Mouse (Mus musculus): ENCODE results near the gene Taldo1.
"Not testable (repeated sequence)": the region's sequence is repeated elsewhere in the genome, so short reads cannot be mapped to it uniquely, and the experiment has no call there.

The Taldo1 gene

DNA sequence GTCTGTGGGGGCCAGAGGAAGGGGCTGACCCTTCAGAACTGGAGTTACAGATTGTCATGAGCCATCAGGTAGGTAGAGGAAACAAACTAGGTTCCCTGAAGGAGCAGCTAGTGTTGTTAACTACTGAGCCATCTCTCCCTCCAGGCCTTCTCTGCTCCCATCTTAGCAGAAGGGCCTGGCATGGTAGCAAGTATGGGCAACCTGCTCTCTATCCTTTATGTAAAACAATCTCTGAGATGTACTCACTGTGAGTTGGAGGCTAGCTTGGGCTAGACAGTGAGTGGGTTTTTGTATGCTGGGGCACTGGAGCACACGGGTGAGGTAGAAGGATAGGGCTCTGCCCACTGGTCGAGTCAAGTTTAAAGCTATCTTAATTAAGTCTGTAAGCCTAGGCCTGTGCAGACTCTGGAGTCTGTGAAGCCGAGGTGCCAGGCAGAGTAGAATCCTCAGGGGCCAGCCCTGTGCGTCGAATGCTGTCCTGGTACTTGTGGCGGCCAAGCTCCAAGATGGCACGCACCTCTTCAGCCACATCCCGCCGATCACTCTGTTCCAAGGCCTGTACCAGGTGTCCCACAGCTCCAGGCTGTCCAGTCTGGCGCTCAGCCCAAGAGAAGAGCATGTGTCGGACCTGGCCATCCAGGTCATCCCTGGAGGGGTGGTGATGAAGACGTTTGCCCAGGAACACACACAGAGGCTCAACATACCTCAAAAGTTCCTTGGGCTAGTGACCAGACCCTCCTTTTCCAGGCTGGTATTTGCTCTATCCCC, 46.4 kb downstream of the Taldo1 start:
- no peak for DNase-seq (ENCODE audit: low read depth, low spot score)

DNA sequence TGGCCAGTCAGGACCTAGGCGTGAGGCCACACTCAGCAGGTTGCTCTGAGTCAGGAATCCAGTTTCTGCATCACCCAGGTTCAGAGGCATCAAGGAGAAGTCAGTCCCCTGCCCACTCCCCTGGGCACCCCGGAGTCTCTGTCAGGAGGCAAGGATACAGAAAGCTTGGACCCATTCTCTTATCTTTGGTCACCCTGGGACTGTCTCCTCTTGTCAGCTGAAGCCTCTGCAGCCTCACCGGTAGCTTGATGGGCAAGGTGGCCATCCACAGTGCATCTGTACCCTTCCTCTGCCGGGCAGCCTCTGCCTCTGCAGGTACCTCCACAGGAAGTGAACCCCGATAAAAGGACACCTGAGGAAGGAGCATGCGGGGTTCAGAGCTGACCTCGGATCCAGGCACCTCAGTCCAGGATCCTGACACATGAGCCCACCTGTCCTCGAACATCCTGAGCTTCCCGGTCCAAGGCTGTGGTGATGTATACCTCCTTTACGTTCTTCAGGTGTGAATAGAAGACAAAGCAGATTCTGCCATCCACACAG, 47.2 kb downstream of the Taldo1 start:
- no peak for DNase-seq (ENCODE audit: low read depth, low spot score)

DNA sequence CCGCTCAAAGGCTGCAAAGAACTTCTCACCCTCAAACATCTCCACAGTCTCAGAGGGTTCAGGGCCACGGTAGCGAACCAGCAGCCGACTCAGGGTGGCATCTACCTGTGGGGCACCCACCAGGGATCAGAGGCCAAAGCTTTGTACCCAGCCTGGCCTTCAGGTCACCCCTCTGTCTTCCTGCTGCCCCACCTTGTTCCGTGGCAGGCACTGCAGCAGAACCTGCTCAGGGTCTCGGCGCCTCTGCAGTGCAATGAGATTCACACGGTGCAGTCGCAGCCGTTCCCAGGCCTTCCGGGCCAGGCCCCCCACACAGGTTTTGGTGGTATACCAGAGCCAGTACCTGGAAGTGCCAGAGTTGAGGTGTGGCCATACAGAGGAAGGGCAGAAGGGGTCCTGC, 47.8 kb downstream of the Taldo1 start:
- DNase-seq (ENCODE audit: low read depth, low spot score): no peak

DNA sequence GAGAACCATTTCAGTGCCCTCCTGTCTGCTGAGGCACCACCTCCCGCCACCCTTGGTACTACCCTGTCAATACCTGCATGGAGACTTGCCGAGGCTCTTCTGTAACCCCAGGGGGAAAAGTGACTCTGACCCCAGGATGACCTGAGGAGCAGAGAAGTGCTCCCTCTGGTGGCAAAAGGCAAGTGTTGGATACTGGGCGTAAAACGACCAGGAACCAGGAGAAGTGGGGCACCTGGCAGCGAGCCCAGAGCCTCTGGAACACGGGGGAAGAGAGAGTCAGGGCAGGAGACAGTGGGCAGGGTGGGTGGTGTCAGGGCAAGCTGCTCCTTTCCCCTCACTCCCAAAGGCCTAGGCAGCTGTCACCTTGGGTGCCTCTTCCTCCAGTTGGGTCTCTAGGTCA, 48.6 kb downstream of the Taldo1 start:
- peak; percentile 90 for DNase-seq (ENCODE audit: low read depth, low spot score)

DNA sequence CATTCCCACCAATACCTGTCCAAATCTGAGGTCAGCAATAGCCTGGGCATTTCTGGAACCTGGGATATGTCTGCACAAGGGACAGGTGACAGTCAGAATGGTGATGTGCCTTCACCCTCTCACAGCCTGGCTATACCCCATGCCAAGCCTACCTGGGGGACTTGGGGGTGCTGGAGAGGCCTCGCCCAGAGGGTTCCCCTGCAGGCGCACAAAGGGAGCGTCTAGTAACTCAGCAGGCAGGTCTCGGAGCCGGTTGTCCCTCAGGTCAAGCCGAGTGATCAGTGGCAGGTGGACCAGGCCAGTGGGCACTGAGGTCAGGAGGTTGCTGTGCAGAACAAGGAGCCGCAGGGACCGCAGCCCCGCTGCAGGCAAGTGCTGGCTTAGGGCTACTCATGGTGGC, 49.5 kb downstream of the Taldo1 start:
- DNase-seq (ENCODE audit: low read depth, low spot score): no peak

DNA sequence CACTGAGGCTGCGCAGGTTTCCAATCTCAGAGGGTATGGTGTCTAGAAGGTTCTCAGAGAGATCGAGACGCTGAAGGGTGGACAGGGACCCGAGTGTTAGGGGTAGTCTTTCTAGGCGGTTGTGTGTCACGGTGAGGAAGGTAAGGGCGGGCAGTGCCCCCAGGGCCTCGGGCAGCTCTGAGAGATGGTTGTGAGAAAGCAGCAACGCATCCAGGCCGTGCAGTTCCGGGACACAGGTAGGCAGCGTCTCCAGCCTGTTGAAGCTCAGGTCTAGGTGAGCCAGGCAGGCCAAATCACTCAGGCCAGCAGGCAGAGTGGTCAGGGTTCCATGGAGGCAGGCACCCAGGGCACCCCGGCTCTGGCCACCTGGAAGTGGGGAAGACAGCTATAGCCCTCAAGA, 50.2 kb downstream of the Taldo1 start:
- no peak for DNase-seq (ENCODE audit: low read depth, low spot score)

DNA sequence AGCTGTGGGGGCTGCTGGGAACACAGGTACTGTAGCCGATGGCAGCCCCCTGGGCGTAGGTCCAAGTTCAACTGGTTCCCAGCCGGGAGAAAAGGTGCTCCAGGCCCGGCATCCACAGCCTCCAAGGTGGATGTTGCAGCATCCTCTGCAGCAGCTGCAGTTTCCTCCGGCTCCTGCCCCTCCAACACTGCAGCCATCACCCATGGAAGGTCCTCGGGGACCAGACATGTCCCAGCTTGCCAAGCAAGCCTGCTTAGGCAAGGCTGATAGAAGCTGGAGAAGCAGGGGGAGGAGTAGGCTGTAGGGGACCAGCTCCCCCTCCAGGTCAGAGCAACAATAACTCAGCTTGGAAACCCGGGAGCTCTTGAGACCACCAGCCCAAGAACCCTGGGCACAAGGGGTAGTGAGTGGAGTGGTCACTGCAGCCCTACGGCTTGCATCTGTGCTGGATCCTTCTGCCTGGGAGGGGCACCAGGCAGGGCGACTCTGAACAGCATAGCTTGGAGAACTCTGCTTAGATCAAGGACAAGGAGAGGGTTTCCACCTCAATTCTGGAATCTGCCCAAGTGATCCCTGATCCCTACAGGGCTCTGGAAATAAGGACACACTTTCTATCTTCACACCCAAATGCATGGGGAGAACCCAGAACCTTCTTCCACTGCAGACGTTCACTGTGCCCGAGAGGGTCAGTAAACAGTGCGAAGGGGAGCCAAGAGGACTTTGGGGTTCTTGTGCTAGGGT, 51.3 kb downstream of the Taldo1 start:
- DNase-seq (ENCODE audit: low read depth, low spot score): peak; percentile 81

DNA sequence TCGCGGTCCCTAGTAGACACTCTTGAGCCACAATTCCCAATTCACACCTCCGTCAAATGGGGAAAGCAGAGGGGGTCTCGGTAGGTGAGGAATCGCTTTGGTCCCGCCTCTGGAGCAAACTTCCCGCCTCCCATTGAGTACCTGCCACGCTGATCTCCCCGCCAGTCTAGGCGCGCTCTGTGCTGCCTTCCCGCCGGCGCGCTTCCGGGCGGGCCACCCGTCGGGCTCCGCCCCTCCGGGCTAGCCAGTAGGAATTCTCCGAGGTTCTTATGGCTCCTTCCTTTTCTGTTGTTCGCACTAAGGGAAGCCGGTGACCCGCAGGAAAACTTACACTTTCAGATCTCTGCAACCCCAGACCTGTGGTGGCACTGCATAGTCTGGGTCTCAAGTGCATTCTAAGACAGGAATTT, 51.8 kb downstream of the Taldo1 start, which contains the start of gene Pidd1:
Pidd1 (minus strand) TSS at position 198 of the 410 bp plus-strand sequence.
- DNase-seq (ENCODE audit: low read depth, low spot score): peak; percentile 90

DNA sequence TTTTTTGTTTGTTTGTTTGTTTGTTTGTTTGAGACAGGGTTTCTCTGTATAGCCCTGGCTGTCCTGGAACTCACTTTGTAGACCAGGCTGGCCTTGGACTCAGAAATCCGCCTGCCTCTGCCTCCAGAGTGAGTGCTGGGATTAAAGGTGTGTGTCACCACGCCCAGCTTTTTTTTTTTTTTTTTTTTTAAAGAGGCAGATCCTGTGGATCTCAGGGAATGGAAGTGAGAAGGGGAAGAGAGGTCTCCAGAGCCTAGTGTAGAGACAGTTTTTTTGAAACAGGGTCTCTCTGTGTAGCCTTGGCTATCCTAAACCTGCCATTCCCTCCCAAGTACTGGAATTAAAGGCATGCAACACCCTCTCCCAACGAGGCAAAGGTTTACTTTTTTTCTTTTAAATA, 54.4 kb downstream of the Taldo1 start:
- DNase-seq (ENCODE audit: low read depth, low spot score): not testable (repeated sequence)

DNA sequence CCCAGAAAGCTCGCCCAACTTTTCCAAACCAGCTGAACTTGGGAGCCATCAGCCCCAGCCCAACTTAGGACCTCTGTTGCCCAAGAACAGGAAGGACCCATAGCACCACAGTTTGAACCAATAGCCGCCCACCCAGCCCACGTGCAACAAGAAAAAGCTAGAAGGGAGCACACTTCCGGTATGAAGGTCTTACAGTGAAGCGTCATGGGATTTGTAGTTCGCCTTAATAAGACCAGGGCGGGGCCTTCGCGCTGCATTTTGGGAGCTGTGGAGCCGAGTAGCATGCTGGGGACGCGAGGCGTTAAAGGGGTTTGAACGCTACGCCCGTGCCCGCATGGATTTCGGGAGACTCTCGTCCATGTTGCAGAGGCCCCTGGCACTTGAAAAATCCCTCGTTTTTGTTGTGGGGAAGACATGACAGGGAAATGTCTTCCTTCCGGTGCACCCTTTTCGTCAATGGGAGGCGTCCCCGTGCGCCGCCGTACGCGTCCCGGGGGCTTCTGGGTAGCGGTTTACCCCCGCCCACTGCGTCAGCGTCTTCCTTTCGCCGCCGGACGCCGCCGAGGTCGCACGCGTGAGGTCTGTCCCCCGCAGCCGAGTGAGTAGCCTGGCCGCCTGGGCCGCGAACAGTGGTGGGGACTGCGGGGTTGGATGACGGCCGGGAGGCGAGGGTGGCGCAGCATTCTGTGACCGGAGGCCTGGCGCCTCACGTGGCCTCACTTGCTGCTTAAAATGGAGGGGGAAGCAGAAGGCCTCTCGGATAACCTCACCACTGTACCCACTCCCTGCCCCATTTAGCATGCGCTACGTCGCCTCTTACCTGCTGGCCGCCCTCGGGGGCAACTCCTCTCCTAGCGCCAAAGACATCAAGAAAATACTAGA, 55.4 kb downstream of the Taldo1 start, which contains the start of gene Rplp2:
Rplp2 (plus strand) TSS at position 261 of the 882 bp plus-strand sequence.
- DNase-seq (ENCODE audit: low read depth, low spot score): peak; percentile 99

DNA sequence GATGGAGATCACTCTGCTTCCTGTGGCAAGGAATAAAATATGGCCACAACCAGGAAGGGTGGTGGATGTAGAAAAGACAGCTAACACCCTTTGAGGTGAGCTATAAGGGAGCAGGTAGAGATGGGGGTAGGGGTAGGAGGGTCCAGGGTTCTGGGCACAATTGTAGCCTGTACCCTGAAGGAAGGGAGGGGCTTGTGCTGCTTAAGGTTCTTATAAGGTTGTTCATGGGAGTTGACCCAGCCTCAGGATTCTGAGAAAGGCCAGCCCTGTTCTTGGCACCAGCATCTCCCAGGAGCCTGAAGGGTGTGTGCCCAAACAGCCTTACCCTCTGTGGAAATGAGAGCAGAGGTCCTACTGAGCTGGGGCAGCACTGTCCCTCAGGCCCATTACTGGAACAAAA, 59.9 kb downstream of the Taldo1 start:
- peak; percentile 60 for DNase-seq (ENCODE audit: low read depth, low spot score)
